Mouse (Mus musculus): Measurements from ENCODE around the gene Olfr1110.
"Not testable (repeated sequence)": the region's sequence is repeated elsewhere in the genome, so short reads cannot be mapped to it uniquely, and the experiment has no call there.

Olfr1110 gene

DNA sequence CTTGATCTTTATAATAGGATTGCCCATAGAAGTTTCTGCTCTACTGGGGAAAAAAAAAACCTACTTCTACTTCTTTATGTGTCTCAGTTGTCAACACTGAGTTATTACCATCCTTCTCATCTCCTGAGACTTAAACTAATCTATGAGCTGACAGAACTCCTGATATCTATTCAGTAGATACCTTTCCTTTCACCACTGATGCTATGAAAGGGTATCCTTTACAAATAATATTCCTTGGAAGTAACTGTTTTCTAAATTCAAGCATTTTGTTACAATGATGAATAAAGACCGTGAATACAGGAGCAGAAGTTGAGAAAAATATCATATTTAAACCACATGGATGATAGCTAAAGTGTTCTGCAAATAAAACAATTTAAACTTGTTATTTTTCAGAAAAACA lies at the start of gene Olfr1110:
Gene Olfr1110 (minus strand): TSS at position 101 of the 400 bp plus-strand sequence.
- DNase-seq (ENCODE audit: low read depth, low spot score) = no peak

GRCm38 (mm10) chr2:87187498-87187897 lies 47.4 kb upstream of the Olfr1110 start, which contains the start of gene Olfr1112:
Olfr1112 (plus strand) TSS chr2:87187798.
- DNase-seq (ENCODE audit: low read depth, low spot score) = no peak

DNA sequence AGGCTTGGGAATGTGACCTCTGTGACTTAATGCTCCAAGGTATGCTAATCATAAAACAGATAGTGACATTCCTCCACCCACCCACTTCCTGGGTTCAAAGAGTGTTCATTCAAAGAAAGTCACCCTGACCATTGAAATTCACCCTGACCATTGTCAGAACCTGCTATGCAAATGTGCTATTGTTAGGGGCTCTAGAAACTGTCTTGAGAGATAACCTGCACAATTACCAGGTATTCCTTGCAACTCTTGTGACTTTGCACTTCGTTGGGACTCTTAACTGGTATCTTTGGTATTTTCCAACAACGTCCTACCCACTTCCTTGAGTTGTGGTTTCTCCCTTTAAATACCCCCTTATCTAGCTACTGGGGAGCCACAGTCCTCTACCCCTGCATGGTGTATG lies 27.6 kb upstream of the Olfr1110 start:
- not testable (repeated sequence) for DNase-seq (ENCODE audit: low read depth, low spot score)

DNA sequence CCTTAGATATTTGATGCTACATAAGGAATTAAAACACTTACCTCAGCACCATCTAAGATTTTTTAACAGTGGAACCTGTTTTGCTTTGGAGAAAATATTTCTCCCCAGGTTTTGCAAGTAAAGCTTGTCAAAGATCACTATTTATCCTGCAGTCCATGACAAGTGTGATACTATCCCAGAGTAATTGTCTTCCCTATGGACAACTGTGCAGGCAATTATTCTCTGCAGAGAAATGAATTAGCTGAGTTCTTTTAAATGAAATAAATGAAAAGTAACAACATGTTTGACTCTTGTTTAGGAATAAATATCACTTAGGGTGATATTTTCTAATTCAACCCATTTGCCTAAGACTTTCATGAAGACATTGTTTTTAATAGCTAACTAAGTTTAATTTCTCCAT lies 12.4 kb upstream of the Olfr1110 start, which contains the start of gene Olfr1111:
Gene Olfr1111 (minus strand): TSS at position 101 of the 400 bp plus-strand sequence.
- no peak for DNase-seq (ENCODE audit: low read depth, low spot score)

- no peak for DNase-seq (ENCODE audit: low read depth, low spot score)
Measured at GRCm38 (mm10) chr2:87114467-87114866, 25.6 kb downstream of the Olfr1110 start, which contains the start of gene Olfr259. Olfr259 (minus strand) TSS chr2:87114567.

- DNase-seq (ENCODE audit: low read depth, low spot score) = no peak
Measured at GRCm38 (mm10) chr2:87095908-87096307, 44.2 kb downstream of the Olfr1110 start, which contains the start of gene Olfr1109. Olfr1109 (minus strand) TSS chr2:87096008.

Data from c-Kit-negative CD71-positive TER-119-positive erythroid progenitor cells, embryonic 14.5 days (primary cell).